In the genomic region with DNA sequence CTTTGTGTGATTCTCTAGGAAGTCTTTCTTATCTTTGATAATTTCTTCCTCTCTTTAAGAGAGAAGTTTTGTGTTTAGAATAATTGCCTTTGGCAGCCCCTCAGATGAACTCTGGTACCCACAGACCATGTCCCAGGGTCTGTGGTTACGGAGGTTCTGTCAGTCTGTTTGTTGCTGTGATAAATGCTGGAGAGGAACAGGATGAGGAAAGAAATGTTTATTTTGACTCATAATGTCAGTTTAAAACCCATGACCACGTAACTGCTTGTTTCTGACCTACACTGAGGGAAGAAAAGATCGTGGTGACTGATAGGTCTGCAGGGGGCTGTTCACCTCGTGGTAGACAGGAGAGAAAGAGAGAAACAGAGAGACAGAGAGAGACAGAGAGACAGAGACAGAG, we compare ENCODE assay signal across 13 mouse cellular contexts. TPM values are rescaled to one million over a fixed set of nuclear protein-coding genes. Genes with fewer than 3 reads are reported as not detected.
DNase-seq lines count a peak whose midpoint lies in the region; ATAC-seq and TF ChIP-seq lines count a peak whose summit lies in the region.
"Had no signal": no experiment of that assay in that cellular context is flagged by ENCODE, and none has a peak within 500 bp of the region (broad histone marks: within the 10 kb centered on the region; RNA-seq: fewer than 3 reads in every experiment).

No protein-coding gene starts in this region.

- H3K9me3 ChIP-seq in forebrain, embryonic 11.5 days (ENCODE audit: control insufficient read depth, low read length): no peaks in the 10 kb centered on the region
- H3K9me3 ChIP-seq in forebrain, postnatal 0 days (ENCODE audit: low read length): no peaks in the 10 kb centered on the region
- no peaks in the 10 kb centered on the region for H3K9me3 ChIP-seq in midbrain, embryonic 11.5 days (ENCODE audit: control insufficient read depth, low read length)
- H3K9me3 ChIP-seq: heart, embryonic 15.5 days; liver, embryonic 12.5 days had no signal

- H3K36me3 ChIP-seq in forebrain, embryonic 11.5 days (ENCODE audit: control insufficient read depth, insufficient read depth, low read length): no peaks in the 10 kb centered on the region
- no peaks in the 10 kb centered on the region for H3K36me3 ChIP-seq in forebrain, postnatal 0 days (ENCODE audit: insufficient read depth)
- H3K36me3 ChIP-seq in midbrain, embryonic 11.5 days (ENCODE audit: control insufficient read depth, insufficient read depth, low read length): no peaks in the 10 kb centered on the region
- H3K36me3 ChIP-seq: heart, embryonic 15.5 days; liver, embryonic 12.5 days had no signal

- WGBS in forebrain, embryonic 11.5 days: 51% methylated on average over 4 of the region's 4 CpGs
- 38% methylated on average over 4 of the region's 4 CpGs for WGBS in forebrain, postnatal 0 days
- WGBS in midbrain, embryonic 11.5 days: 52% methylated on average over 4 of the region's 4 CpGs

- no peaks in the 10 kb centered on the region for H3K27me3 ChIP-seq in forebrain, embryonic 11.5 days (ENCODE audit: control insufficient read depth, insufficient read depth, low read length)
- H3K27me3 ChIP-seq in forebrain, postnatal 0 days (ENCODE audit: insufficient read depth, low read length): no peaks in the 10 kb centered on the region
- H3K27me3 ChIP-seq in midbrain, embryonic 11.5 days (ENCODE audit: control insufficient read depth, insufficient read depth, low read length): no peaks in the 10 kb centered on the region
- H3K27me3 ChIP-seq: heart, embryonic 15.5 days; liver, embryonic 12.5 days had no signal

- TF ChIP-seq CTCF in forebrain, postnatal 0 days (IDR thresholded peaks at IDR 0.05; ENCODE audit: low read depth): no peak

- H3K9ac ChIP-seq in forebrain, embryonic 11.5 days (ENCODE audit: low read length): no peak overlapping the region
- no peak overlapping the region for H3K9ac ChIP-seq in forebrain, postnatal 0 days
- no peak overlapping the region; the same call in 1 of the 2 replicates for H3K9ac ChIP-seq in midbrain, embryonic 11.5 days (ENCODE audit: low read length)
- H3K9ac ChIP-seq: heart, embryonic 15.5 days; liver, embryonic 12.5 days had no signal

- no peaks in the 10 kb centered on the region; the same call in 1 of the 2 replicates for H3K4me1 ChIP-seq in forebrain, embryonic 11.5 days (replicated peaks; ENCODE audit: control insufficient read depth, insufficient read depth, low read length)
- no peaks in the 10 kb centered on the region; the same call in 1 of the 2 replicates for H3K4me1 ChIP-seq in forebrain, postnatal 0 days (ENCODE audit: insufficient read depth)
- H3K4me1 ChIP-seq in midbrain, embryonic 11.5 days (ENCODE audit: control insufficient read depth, insufficient read depth, low read length): peaks cover 8% of the 10 kb centered on the region; the same call in 1 of the 2 replicates

- no peak overlapping the region for H3K4me3 ChIP-seq in forebrain, embryonic 11.5 days (ENCODE audit: low read depth, low read length)
- no peak overlapping the region for H3K4me3 ChIP-seq in forebrain, postnatal 0 days (ENCODE audit: low read depth, low read length)
- H3K4me3 ChIP-seq in midbrain, embryonic 11.5 days (ENCODE audit: low read depth, low read length): no peak overlapping the region
- H3K4me3 ChIP-seq: heart, embryonic 15.5 days had no signal

- DNase-seq in forebrain, embryonic 11.5 days (ENCODE audit: low spot score): no peak
- no peak for DNase-seq in forebrain, postnatal 0 days
- DNase-seq in 3T3-L1 (ENCODE audit: low read depth, low spot score): peak; percentile 9
- peak; percentile 88 for DNase-seq in midbrain, embryonic 11.5 days (ENCODE audit: low spot score, missing footprints)
- no peak for DNase-seq in kidney, adult 11 months
- no peak for DNase-seq in heart, postnatal 4 days
- no peak for DNase-seq in right cerebral cortex, adult 18-20 months
- DNase-seq: cerebellum, adult 9-11 months; kidney, adult 18-20 months; thymus, adult 18-20 months had no signal

- H3K27ac ChIP-seq in forebrain, embryonic 11.5 days (ENCODE audit: low read depth, low read length): peak overlapping the region; percentile 19; the same call in 1 of the 2 replicates
- H3K27ac ChIP-seq in forebrain, postnatal 0 days (ENCODE audit: low read depth, low read length): no peak overlapping the region
- peak overlapping the region; percentile 84 for H3K27ac ChIP-seq in midbrain, embryonic 11.5 days (ENCODE audit: low read depth, low read length)
- H3K27ac ChIP-seq: heart, embryonic 15.5 days; liver, embryonic 12.5 days had no signal

- peak overlapping the region; percentile 29; the same call in 1 of the 2 replicates for H3K4me2 ChIP-seq in forebrain, embryonic 11.5 days (ENCODE audit: low read depth, low read length, severe bottlenecking)
- no peak overlapping the region for H3K4me2 ChIP-seq in forebrain, postnatal 0 days (ENCODE audit: low read depth)
- H3K4me2 ChIP-seq in midbrain, embryonic 11.5 days: peak overlapping the region; percentile 42

- ATAC-seq in forebrain, embryonic 11.5 days (replicated peaks; ENCODE audit: low FRiP score): no peak
- ATAC-seq in forebrain, postnatal 0 days: no peak
- peak; percentile 30; the same call in 1 of the 2 replicates for ATAC-seq in granulocyte monocyte progenitor cell, adult 5-6 weeks (replicated peaks; ENCODE audit: poor library complexity, severe bottlenecking)
- no peak for ATAC-seq in midbrain, embryonic 11.5 days (ENCODE audit: low FRiP score)

RNA-seq across cellular contexts. Expression of a gene that starts 38.7 kb away (rescaled TPM):
- 5.3 and 6.9 TPM in 2 replicates for polyA plus RNA-seq in forebrain, embryonic 11.5 days (2014; fragmentation: Nextera tagmentation; extraction: Ambion mirVana)
- 14.3 and 15.4 TPM in 2 replicates for total RNA-seq in forebrain, postnatal 0 days (2014; rRNA removed)
- 12.5 and 17.0 TPM in 2 replicates for polyA plus RNA-seq in forebrain, postnatal 0 days (2015; fragmentation: Nextera tagmentation; extraction: Ambion mirVana)
- total RNA-seq in granulocyte monocyte progenitor cell, adult 5-6 weeks (2014; fragmentation: Nextera tagmentation): 1.6 and 1.7 TPM in 2 replicates
- total RNA-seq in granulocyte monocyte progenitor cell, adult 5-6 weeks (2017): 2.1 and 4.3 TPM in 2 replicates
- 6.3 and 7.3 TPM in 2 replicates for polyA plus RNA-seq in midbrain, embryonic 11.5 days (2014; fragmentation: Nextera tagmentation; extraction: Ambion mirVana)
- 1 to 10 TPM; 2.9 to 4.2 TPM for total RNA-seq in heart, postnatal 4 days (2021)

RNA-seq across cellular contexts. Expression of a gene that starts 46.3 kb away (rescaled TPM):
- 21.6 and 23.1 TPM in 2 replicates for polyA plus RNA-seq in forebrain, embryonic 11.5 days (2014; fragmentation: Nextera tagmentation; extraction: Ambion mirVana)
- total RNA-seq in forebrain, postnatal 0 days (2014; rRNA removed): 17.8 and 19.7 TPM in 2 replicates
- 6.7 and 9.2 TPM in 2 replicates for polyA plus RNA-seq in forebrain, postnatal 0 days (2015; fragmentation: Nextera tagmentation; extraction: Ambion mirVana)
- 26.6 and 47.5 TPM in 2 replicates for total RNA-seq in granulocyte monocyte progenitor cell, adult 5-6 weeks (2014; fragmentation: Nextera tagmentation)
- total RNA-seq in granulocyte monocyte progenitor cell, adult 5-6 weeks (2017): 46.0 and 57.7 TPM in 2 replicates
- polyA plus RNA-seq in midbrain, embryonic 11.5 days (2014; fragmentation: Nextera tagmentation; extraction: Ambion mirVana): 15.5 and 16.1 TPM in 2 replicates
- 100 to 1,000 TPM; 110 to 116 TPM for total RNA-seq in heart, postnatal 4 days (2021)

Comparison
In these comparisons a context has a peak if more than half of its experiments do, and no peak if none do; other contexts are left out.
1. DNase-seq: peak in 3T3-L1 (single experiment) and midbrain, embryonic 11.5 days (single experiment); none in forebrain, embryonic 11.5 days (single experiment), forebrain, postnatal 0 days (single experiment), kidney, adult 11 months (single experiment), heart, postnatal 4 days (single experiment) and right cerebral cortex, adult 18-20 months (single experiment).